Mouse (Mus musculus) c-Kit-positive CD71-negative TER-119-negative erythroid progenitor cells, embryonic 14.5 days (primary cell): ENCODE measurements around the gene Dmpk.

Experiments
- DNase-seq: peaks from one replicate; pipeline ENCODE4 v3.0.0-alpha.2; 2013; ENCODE audit warnings: low read depth

Gene Dmpk

GRCm38 (mm10) chr7:19096421-19096976 lies 12.8 kb downstream of the Dmpk start:
- DNase-seq: no peak

DNA sequence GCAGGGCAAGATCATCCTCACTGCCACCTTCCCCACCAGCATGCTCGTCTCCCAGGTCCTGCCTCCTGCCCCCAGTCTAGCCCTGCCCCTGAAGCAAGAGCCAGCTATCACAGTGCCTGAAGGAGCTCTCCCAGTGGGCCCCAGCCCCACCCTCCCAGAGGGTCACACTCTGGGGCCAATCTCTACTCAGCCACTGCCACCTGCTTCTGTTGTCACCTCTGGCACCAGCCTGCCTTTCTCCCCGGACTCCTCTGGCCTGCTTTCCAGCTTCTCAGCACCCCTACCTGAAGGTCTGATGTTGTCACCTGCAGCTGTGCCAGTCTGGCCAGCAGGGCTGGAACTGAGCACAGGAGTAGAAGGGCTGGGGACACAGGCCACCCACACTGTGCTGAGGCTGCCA lies 13.6 kb downstream of the Dmpk start:
- DNase-seq: no peak

GRCm38 (mm10) chr7:19097863-19098262 lies 14.2 kb downstream of the Dmpk start:
- no peak for DNase-seq

GRCm38 (mm10) chr7:19098811-19099210 lies 15.2 kb downstream of the Dmpk start:
- DNase-seq: no peak

GRCm38 (mm10) chr7:19100290-19100689 lies 16.6 kb downstream of the Dmpk start:
- DNase-seq: no peak

DNA sequence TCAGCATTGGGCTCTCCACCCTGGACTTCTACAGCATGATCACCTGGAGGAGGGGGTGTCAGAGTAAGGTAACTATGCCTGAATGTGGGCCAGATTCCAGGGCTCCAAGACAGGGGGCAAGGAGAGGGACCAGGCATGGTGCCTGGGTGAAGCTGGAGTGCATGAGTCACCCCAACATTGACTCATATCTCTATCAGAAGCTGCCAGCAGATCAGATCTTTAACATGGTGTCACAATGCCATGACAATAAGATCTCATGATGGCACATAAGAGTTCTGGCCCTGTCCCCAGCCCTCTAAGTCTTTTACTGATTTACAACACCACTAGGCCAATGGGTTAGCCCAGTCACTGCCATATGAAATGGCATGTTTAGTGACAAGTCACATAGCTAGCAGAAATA lies 20.1 kb downstream of the Dmpk start:
- no peak for DNase-seq

DNA sequence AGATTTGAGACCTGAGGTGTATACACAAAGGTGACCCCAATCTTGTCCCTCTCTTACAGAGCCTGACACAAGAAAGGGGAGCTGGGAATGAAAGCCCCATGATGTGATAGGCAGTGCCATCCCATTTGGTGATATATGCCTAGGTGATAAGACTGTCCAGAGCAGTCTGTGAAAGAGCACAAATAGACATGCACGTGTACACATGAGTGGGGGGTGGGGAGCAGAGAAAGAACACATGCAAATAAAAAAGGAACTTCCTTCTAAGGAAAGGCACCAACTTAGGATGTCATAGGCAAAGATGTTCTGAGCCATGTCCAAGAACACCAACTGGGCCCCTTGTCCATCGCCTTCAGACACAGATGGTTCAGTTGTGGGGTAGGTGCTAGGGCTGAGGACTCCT lies 20.8 kb downstream of the Dmpk start:
- no peak for DNase-seq

DNA sequence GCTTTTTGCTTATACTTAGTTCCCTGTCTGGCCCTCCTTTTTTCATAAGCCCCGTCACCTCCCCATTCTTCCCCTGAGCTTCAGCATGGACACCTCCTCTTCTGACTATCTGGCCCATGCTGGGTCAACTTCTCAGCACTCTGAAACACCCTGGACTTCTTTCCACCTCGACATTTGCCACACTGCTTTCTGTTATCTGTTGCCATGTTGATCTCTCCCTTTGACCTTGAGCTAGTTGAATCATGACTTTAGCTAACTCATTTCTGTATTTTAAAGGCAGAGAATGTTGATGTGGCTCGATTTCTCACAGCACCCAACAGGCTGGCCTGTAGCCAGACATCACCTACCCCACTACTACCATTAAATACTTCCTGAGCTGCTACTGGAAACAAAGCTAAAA lies 23.8 kb downstream of the Dmpk start:
- DNase-seq: no peak

DNA sequence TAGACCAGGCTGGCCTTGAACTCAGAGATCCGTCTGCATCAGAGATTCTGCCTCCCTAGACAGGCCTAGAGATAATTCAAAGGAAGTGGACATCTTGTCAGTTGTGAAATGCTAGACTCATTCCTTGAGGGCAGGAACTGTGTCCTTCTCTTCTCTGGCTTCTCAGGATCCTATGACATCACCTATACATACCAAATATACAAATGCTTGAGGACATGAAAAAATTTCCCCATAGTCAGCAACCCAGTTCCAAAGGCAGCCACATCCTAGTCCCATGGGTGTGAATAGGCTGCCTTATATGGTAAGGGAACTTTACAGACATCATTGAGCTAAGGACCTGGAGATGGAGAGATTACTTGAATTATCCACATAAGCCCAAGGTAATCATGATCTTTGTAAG lies 25.9 kb downstream of the Dmpk start:
- no peak for DNase-seq

GRCm38 (mm10) chr7:19118028-19118771 lies 34.6 kb downstream of the Dmpk start, which contains the start of gene Gm4969:
Gene Gm4969 (minus strand): TSS chr7:19118368.
- no peak for DNase-seq

DNA sequence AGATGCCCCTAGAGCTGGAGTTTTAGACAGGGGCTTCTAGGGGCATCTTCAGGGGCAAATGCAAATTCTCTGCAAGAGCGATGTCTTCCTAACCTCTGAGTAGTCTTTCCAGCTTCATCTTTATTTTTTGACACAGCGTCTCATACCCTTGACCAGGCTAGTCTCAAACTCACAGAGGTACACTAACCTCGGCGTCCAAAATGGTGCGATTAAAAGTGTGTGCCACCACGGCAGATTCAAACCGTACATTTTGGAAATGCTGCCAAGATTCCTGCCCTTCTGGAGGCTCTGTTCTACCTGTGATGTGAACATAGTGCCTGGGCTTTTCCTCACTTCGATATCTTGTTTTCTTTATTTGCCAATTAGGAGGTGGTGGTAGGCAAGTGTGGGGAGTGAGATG lies 35.4 kb downstream of the Dmpk start:
- DNase-seq: no peak

DNA sequence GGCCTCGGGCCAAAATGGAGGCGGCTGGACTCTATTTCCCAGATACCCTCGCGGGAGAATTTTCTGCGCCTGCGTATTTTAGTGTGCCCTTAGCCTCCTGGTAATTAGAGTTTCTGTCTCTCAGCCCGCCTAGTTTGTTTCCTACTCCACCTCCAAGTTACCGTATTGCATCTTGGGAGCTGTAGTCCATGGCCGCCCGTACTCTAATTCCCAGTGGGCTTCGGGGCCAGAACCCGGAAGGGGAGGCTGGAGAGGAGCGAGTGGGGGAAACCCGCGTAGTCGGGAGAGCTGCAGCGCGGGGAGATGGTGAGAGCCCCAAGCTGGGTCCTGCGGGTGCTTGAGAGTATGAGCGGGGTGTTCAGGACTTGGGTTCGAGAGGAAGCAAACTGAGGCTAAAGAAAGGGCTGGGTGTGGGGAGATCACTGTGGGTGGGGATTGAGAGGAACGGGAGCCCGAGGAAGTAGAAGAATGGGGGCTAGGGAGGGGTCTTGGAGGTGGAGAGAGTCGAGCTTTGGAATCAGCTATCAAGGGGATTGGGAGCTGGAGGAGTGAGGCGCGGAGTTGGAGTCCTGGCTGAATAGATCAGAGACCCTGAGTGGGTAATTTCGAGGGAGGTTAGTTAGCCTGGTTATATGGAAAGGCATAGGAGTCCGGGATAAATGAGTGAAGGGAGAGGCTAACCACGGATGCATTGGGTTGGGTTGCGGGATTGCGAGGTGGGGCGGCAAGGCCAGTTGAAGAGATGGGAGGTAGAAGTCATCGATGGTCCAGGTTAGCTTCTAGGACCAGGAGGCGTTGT lies 36.2 kb downstream of the Dmpk start, which contains the start of gene Fbxo46:
TSS of gene Fbxo46 (plus strand) at position 229 of the 799 bp plus-strand sequence.
- peak; percentile 97 for DNase-seq

DNA sequence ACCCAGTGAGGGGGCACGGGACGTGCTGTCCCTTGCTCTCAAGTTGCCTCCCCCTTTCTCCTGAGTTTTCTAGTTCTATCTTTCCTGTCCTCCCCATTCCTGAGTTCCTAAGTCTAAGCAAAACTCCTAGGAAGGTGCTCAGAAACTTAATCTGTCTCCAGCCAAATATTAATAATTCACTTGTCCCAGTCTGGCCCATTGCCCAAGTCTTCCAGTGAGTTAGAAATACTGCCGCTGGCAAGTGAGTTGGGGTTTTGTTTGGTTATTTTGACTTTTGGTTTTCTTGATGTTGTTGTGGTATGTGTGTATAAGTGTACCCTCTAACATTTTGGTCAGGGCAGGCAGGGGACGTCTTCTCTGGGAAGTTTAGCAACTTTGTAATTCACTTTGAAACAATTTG lies 38.0 kb downstream of the Dmpk start:
- no peak for DNase-seq

DNA sequence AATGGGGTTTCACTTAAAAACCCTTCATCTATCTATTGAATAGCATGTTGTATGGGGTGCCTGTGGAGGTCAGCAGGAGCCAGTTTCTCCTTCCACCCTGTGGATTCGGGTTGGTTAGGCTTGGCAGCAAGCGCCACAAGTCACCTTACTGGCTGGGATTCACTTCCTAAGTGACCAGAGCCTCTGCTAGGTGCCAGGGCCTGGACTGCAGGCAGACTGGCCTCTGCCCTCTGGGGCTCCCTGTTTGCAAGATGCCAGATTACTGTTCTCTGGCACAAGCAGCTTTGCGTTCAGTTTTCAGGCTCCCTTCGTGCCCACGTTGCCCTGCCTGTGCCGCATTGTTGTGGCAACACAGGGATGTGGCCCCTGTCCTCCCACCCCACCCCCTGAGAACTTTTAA lies 41.1 kb downstream of the Dmpk start:
- no peak for DNase-seq

- no peak for DNase-seq
Observed at GRCm38 (mm10) chr7:19127744-19128143, 44.1 kb downstream of the Dmpk start.

- DNase-seq: no peak
Observed at GRCm38 (mm10) chr7:19129396-19129795, 45.7 kb downstream of the Dmpk start.

DNA sequence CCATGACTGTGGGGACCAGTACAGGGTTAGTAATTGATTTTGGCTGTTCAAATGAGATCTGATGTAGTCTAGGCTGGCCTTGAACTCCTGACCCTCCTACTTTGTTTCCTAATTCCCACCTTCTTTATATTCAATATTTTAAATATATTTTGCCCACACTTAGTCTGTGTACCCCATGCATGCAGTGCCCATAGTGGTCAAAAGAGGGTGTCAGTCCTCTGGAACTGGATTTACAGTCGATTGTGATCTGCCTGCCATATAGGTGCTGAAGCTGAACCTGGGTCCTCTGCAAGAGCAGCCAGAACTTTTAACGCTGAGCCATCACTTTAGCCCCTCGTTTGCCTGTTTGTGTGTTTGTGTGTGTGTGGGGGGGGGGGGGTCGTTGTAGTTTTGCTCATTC lies 47.0 kb downstream of the Dmpk start:
- no peak for DNase-seq

DNA sequence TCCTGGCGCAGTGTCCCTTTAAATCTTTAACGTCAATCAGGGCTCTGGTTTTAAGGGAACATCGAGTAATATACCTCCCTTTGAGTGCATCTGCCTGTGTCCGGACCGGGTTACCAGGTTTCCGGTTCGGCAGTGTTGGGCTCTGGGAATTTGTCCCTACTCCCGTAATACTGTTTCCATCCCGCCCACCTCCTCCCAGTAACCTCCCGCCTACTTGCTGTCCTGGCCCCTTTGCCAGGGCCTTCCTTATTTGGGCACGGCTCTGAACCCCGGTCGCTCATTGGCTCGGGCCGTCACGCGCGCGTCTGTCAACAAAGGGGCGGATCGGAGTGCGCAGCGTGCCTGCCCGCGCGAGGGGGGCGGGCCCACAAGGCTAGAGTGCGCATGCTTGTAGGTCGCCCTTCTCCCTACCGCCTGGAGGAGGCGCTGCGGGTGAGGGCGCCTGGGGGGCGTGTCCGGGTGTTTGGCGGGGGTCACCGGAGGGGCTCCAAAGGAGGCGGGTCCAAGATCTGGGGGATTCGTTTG lies 47.7 kb downstream of the Dmpk start:
- peak; percentile 85 for DNase-seq

DNA sequence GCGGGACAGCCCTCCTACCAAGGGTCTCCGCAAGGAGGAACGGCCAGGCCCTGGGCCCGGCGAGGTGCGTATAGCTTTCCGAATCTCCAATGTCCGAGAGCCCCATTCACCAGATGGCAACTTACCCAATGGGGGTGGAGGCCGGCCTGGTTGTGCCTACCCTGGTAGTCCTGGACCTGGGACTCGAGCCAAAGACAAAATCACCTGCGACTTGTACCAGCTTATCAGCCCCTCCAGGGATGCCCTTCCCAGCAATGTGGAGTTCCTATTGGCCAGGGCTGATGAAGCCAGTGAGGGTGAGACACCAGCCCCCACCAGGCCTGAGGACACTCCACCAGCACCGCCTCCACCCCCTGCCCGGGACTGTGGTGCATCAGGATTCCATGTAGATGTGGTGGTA lies 52.5 kb downstream of the Dmpk start:
- no peak for DNase-seq

DNA sequence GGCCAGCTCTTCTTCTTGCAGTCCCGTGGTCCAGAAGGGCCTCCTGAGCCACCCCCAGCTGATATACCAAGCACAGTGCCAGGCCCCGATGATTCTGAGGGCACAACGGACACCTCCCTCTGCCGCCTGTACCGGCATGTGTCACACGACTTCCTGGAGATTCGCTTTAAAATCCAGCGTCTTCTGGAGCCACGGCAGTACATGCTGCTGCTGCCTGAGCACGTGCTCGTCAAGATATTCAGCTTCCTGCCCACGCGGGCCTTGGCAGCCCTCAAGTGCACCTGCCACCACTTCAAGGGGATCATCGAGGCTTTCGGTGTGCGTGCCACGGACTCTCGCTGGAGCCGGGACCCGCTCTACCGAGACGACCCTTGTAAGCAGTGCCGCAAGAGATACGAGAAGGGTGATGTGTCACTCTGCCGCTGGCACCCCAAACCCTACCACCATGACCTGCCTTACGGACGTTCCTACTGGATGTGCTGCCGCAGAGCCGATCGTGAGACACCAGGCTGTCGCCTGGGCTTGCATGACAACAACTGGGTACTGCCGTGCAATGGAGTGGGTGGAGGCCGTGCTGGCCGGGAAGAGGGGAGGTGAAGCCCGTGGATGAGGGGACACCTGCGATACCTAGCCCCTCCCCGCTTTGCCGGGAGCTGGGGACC lies 53.2 kb downstream of the Dmpk start:
- DNase-seq: no peak

GRCm38 (mm10) chr7:19137380-19137779 lies 53.7 kb downstream of the Dmpk start:
- DNase-seq: no peak
